Mouse (Mus musculus): ENCODE results near the gene Taf13. TPM values are rescaled to one million over a fixed set of nuclear protein-coding genes. Genes with fewer than 3 reads are reported as not detected.
"Not testable (repeated sequence)": the region's sequence is repeated elsewhere in the genome, so short reads cannot be mapped to it uniquely, and the experiment has no call there.

The Taf13 gene
- total and polyA plus RNA-seq, 2 experiments from 2014 or later: 7.0 to 44.1 TPM

GRCm38 (mm10) chr3:108567990-108568877 is 3.3 kb upstream of the Taf13 start:
- DNase-seq (ENCODE audit: low spot score) (peak; percentile 83), ATAC-seq (ENCODE audit: low FRiP score) (peak; percentile 4; the same call in 1 of the 2 replicates)
- no peaks in the 10 kb centered on the region for H3K27me3 ChIP-seq (ENCODE audit: insufficient read depth, low read length)
- TF ChIP-seq CTCF (IDR thresholded peaks at IDR 0.05): no peak
- no peak overlapping the region for H3K4me2 ChIP-seq (ENCODE audit: low read depth, low read length, poor library complexity, severe bottlenecking)
- no peaks in the 10 kb centered on the region for H3K9me3 ChIP-seq (ENCODE audit: low read length)
- peaks cover 5% of the 10 kb centered on the region; the same call in 1 of the 2 replicates for H3K4me1 ChIP-seq (ENCODE audit: insufficient read depth, low read length)
- H3K4me3 ChIP-seq (ENCODE audit: low read depth, low read length): no peak overlapping the region
- WGBS: 10% methylated on average over 15 of the region's 15 CpGs
- H3K27ac ChIP-seq (ENCODE audit: low read depth, low read length): no peak overlapping the region
- no peaks in the 10 kb centered on the region for H3K36me3 ChIP-seq (ENCODE audit: insufficient read depth, low read length)
- no peak overlapping the region for H3K9ac ChIP-seq (replicated peaks; ENCODE audit: low read length, poor library complexity, severe bottlenecking)

- not testable (repeated sequence) for H3K36me3 ChIP-seq (ENCODE audit: insufficient read depth, low read length); H3K27ac ChIP-seq (ENCODE audit: low read depth, low read length); DNase-seq (ENCODE audit: low spot score); H3K4me3 ChIP-seq (ENCODE audit: low read depth, low read length); H3K9me3 ChIP-seq (ENCODE audit: low read length); H3K27me3 ChIP-seq (ENCODE audit: insufficient read depth, low read length); ATAC-seq (ENCODE audit: low FRiP score); H3K4me2 ChIP-seq (ENCODE audit: low read depth, low read length, poor library complexity, severe bottlenecking); H3K9ac ChIP-seq (replicated peaks; ENCODE audit: low read length, poor library complexity, severe bottlenecking)
- peaks cover 10% of the 10 kb centered on the region; the same call in 1 of the 2 replicates for H3K4me1 ChIP-seq (ENCODE audit: insufficient read depth, low read length)
- WGBS: 52% methylated on average over 2 of the region's 3 CpGs
Measured at GRCm38 (mm10) chr3:108569636-108570035, 1.9 kb upstream of the Taf13 start.

DNA sequence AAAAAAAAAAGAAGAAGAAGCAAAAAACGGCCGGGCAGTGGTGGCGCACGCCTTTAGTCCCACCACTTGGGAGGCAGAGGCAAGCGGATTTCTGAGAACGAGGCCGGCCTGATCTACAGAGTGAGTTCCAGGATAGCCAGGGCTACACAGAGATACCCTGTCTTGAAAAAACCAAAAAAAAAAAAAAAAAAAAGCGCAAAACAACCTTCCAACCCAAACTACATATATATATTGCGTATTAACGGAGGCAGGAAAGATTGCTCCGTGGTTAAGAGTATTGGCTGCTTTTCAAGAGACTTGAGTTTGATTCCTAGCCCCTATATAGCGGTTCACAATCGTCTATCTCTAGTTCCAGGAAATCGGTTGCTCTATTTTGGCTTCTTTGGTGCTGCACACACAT is 685 bp upstream of the Taf13 start:
- DNase-seq (ENCODE audit: low spot score) (no peak), ATAC-seq (ENCODE audit: low FRiP score) (no peak)
- Histone ChIP-seq H3K9ac (replicated peaks; ENCODE audit: low read length, poor library complexity, severe bottlenecking) (no peak overlapping the region), H3K9me3 (ENCODE audit: low read length) (no peaks in the 10 kb centered on the region), H3K4me3 (ENCODE audit: low read depth, low read length) (peak overlapping the region; percentile 65; the same call in 1 of the 2 replicates), H3K4me2 (ENCODE audit: low read depth, low read length, poor library complexity, severe bottlenecking) (no peak overlapping the region), H3K36me3 (ENCODE audit: insufficient read depth, low read length) (no peaks in the 10 kb centered on the region), H3K27ac (ENCODE audit: low read depth, low read length) (no peak overlapping the region), H3K4me1 (ENCODE audit: insufficient read depth, low read length) (peaks cover 10% of the 10 kb centered on the region; the same call in 1 of the 2 replicates), H3K27me3 (ENCODE audit: insufficient read depth, low read length) (no peaks in the 10 kb centered on the region)
- WGBS: 85% methylated on average over 14 of the region's 14 CpGs
- no peak for TF ChIP-seq CTCF (IDR thresholded peaks at IDR 0.05)

GRCm38 (mm10) chr3:108572309-108573010 is 962 bp downstream of the Taf13 start:
- WGBS: 33% methylated on average over 18 of the region's 18 CpGs
- no peak for ATAC-seq (ENCODE audit: low FRiP score)

DNA sequence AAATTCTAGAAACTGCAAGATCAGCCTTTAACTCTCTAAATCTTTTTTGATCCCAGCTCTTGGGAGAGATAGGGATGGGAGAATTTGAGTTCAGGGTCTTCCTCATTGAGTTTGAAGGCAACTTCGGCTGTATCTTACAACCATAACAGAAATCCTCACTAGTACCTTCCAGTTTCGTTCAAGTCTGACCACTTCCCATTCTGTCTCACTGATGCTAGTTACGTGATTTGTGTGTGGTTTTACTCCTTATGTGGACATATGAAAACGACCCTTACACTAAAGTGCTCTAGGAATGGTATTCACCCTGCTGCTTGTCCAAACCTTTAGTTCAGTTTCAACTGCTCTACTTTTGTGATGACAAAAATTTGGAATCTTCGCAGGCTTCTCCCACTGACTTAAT is 2.5 kb downstream of the Taf13 start:
- DNase-seq (ENCODE audit: low spot score) (no peak), ATAC-seq (ENCODE audit: low FRiP score) (no peak)
- no peaks in the 10 kb centered on the region for H3K27me3 ChIP-seq (ENCODE audit: insufficient read depth, low read length)
- no peak overlapping the region for H3K9ac ChIP-seq (replicated peaks; ENCODE audit: low read length, poor library complexity, severe bottlenecking)
- no peak overlapping the region for H3K27ac ChIP-seq (ENCODE audit: low read depth, low read length)
- TF ChIP-seq CTCF (IDR thresholded peaks at IDR 0.05): no peak
- WGBS: 89% methylated on average over 5 of the region's 5 CpGs
- H3K9me3 ChIP-seq (ENCODE audit: low read length): no peaks in the 10 kb centered on the region
- no peak overlapping the region for H3K4me3 ChIP-seq (ENCODE audit: low read depth, low read length)
- peaks cover 10% of the 10 kb centered on the region; the same call in 1 of the 2 replicates for H3K4me1 ChIP-seq (ENCODE audit: insufficient read depth, low read length)
- H3K4me2 ChIP-seq (ENCODE audit: low read depth, low read length, poor library complexity, severe bottlenecking): no peak overlapping the region
- no peaks in the 10 kb centered on the region for H3K36me3 ChIP-seq (ENCODE audit: insufficient read depth, low read length)

More at GRCm38 (mm10) chr3:108572309-108573010, 962 bp downstream of the Taf13 start:
- no peak for TF ChIP-seq CTCF (IDR thresholded peaks at IDR 0.05)
- Histone ChIP-seq H3K9ac (replicated peaks; ENCODE audit: low read length, poor library complexity, severe bottlenecking) (peak overlapping the region; percentile 67; the same call in 1 of the 2 replicates), H3K9me3 (ENCODE audit: low read length) (no peaks in the 10 kb centered on the region), H3K4me3 (ENCODE audit: low read depth, low read length) (peak overlapping the region; percentile 65), H3K27me3 (ENCODE audit: insufficient read depth, low read length) (no peaks in the 10 kb centered on the region), H3K4me2 (ENCODE audit: low read depth, low read length, poor library complexity, severe bottlenecking) (peak overlapping the region; percentile 67), H3K36me3 (ENCODE audit: insufficient read depth, low read length) (no peaks in the 10 kb centered on the region), H3K4me1 (ENCODE audit: insufficient read depth, low read length) (peaks cover 10% of the 10 kb centered on the region; the same call in 1 of the 2 replicates), H3K27ac (ENCODE audit: low read depth, low read length) (no peak overlapping the region)
- DNase-seq (ENCODE audit: low spot score): no peak
